Mouse (Mus musculus) skeletal muscle tissue, adult 2 months (tissue): ENCODE data around the gene Gpc5.

Experiments
- DNase-seq: peaks from one replicate; pipeline ENCODE4 v3.0.0-alpha.2; 2012; ENCODE audit warnings: low read depth, low spot score

The Gpc5 gene

DNA sequence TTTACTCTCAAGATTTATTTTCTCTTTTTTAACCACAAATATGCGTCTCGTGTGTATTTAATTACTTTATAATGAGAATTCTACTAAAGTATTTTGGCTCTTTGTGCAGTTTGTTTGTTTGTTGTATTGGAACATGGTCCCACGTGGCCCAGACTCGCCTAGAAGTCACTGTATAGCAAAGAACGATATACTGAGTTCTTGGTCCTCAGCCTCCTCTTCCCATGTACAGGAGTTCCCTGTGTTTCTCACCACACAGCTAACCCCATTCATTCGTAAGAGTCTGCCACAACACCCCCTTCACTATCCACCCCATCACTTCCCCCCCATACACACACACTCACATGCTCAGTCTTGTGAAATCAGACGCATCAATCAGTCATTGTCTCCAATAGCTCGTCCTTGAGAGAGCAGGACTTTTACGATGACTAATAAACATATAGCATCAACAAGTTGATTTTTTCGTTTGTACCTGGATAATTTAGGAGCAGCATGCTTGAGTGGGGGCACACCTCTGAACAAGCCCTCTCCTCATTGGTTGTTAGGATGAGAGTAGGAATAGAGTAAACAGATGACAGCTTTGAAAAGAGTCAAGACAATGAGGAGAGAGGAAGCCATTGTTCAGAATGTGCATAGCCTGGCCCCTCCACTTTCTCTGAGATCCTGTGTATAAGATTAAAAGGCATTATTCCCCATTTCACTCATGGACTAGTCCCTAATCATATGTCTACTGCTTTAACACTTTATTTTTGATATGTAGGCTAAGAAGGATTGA, 740.0 kb downstream of the Gpc5 start:
- no peak for DNase-seq

- no peak for DNase-seq
Observed at GRCm38 (mm10) chr14:115843783-115844182, 751.8 kb downstream of the Gpc5 start.

GRCm38 (mm10) chr14:115844773-115845427, 752.9 kb downstream of the Gpc5 start:
- DNase-seq = no peak

- no peak for DNase-seq
Observed at GRCm38 (mm10) chr14:115869127-115869526, 777.1 kb downstream of the Gpc5 start.

DNA sequence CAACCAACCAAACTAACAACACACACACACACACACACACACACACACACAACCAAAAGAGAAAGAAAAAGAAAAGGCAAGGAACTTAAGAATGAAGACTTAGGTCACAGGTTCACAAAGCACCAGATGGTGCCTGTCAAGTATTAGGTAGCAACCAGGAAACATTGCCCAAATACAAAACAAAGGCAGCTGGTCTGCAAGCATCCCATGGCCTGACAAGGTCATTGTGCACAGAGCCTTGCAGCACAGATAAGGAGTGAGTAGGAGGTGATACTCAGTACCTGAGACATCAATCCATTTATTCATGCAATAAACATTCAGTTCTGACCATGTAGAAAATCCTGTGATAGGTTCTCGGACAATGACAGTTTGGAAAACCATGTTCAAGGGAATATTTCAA, 884.0 kb downstream of the Gpc5 start:
- DNase-seq = no peak

- no peak for DNase-seq
Observed at GRCm38 (mm10) chr14:115979233-115979632, 887.2 kb downstream of the Gpc5 start.

DNA sequence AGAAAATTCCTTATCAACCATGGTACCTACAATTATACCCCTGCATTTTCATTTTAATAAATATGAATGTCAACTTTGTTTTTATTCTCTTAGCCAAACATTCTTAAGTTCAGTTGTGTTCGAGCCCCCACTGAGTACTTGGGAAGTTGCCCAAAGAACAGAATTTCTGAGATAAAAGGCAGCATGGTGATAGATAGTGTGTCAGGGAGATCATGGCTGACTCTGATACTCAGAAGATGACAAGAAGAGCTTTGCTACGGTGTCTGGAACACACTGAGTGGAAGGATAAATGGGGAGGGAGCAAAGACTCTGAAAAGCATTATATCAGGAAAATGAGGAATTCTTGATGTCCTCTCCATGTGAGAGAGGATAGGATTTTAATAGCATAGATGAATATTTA, 898.7 kb downstream of the Gpc5 start:
- no peak for DNase-seq

DNA sequence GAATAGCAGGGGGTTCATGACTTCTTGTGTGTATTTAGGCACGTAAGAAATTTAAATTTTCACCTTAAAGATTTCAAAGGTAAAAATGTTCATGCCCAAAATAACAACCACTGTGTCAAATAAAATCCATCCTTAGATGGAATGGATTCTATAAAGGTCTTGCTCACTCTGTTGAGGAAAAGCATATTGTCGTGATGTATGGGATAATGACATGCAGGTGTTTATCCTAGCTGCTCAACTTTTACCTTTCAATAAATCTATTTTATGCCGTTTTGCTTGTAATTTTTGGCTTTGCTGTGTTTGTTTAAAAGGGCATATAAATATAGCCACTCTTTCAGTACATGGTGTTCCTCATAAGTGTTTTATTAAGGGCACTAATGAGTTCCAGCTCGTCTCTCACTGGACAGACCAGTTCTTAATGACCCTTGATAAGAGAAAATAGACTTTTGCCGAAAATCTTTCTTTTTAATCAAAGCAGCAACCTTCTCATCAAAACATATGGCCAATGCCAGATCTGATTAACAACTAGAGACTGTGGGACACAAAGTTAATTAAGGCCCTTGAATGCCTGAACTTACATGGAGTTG, 901.6 kb downstream of the Gpc5 start:
- DNase-seq = no peak

DNA sequence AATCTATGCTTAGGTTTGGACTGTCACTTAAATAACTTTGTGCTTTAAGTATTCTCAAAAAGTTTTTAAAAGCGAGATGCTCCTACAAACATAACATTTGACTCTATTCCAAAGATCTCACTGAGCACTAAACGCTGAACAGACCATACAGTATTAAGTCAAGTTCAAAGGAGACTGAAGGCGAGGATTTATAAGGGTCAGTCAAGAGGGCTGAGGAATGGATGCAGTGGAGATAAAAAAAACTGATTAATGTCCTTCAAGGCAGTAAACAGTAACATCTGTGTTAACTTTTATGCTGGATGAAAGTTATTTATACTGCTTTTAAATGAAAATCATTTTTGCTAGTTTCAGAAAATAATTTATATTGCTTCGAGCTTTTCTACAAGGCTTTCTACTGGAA, 906.9 kb downstream of the Gpc5 start:
- no peak for DNase-seq

GRCm38 (mm10) chr14:116087010-116087409, 995.0 kb downstream of the Gpc5 start:
- no peak for DNase-seq

- no peak for DNase-seq
Observed at GRCm38 (mm10) chr14:116127943-116128342, 1035.9 kb downstream of the Gpc5 start.

GRCm38 (mm10) chr14:116137330-116137729, 1045.3 kb downstream of the Gpc5 start:
- no peak for DNase-seq

GRCm38 (mm10) chr14:116137772-116138171, 1045.8 kb downstream of the Gpc5 start:
- no peak for DNase-seq

DNA sequence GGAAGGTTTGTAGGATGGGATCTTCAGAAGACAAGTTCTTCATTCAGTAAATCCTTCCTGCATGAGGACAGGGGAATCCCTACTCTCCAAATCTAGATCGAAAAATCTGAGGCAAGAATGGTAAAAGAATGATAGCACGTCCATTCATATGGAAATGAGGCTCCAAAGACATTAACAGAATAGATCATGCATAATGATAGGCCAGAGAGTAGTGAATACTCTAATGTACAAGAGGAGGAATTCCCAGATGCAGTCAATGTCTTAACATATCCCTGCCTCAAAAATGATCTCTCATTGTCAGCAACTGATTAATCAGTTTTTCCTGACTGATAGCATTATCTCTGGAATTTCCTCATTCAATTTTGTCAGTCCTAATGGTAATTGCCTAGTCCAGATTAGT, 1070.6 kb downstream of the Gpc5 start:
- no peak for DNase-seq

GRCm38 (mm10) chr14:116167401-116167800, 1075.4 kb downstream of the Gpc5 start:
- no peak for DNase-seq

DNA sequence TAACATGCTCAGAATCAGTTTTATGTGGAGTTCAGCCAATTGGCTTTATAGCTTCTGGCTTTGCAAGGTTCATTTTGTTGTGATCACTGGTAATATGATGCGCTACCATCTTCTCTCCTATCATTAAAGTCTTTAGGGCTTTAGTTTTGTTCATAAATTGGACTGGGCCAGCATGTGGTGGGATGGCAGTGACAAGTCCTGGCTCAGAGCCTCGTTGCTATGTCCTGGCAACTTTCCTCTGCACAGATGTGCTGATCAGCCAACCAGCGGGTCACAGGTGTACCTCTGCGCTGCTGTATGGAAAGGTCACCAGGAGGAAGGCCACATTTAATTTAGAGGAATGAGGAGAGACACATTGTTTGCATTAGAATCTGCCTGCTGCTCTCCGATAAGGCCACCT, 1077.1 kb downstream of the Gpc5 start:
- DNase-seq = no peak

GRCm38 (mm10) chr14:116186981-116187380, 1095.0 kb downstream of the Gpc5 start:
- DNase-seq = no peak

- no peak for DNase-seq
Observed at GRCm38 (mm10) chr14:116206977-116207376, 1115.0 kb downstream of the Gpc5 start.

DNA sequence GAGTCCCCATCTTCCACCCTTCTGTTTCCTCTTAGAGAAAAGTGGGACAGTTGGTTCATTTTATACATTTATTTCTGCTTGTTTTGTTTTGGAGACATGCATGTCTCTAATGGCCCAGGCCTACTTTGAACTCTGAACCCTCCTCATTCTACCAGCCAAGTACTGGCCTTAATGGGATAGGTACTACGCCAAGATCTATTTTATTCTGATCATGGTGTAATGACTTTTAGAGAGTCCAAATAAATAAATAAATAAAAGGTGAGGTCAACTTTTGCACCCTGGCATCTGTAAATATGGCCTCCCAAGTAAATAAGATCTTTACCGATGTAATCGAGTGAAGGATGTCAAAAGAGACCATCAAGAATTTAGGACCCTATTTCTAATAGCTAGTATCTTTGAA, 1116.6 kb downstream of the Gpc5 start:
- DNase-seq = no peak

GRCm38 (mm10) chr14:116209045-116209444, 1117.0 kb downstream of the Gpc5 start:
- no peak for DNase-seq

GRCm38 (mm10) chr14:116210304-116210703, 1118.3 kb downstream of the Gpc5 start:
- no peak for DNase-seq

DNA sequence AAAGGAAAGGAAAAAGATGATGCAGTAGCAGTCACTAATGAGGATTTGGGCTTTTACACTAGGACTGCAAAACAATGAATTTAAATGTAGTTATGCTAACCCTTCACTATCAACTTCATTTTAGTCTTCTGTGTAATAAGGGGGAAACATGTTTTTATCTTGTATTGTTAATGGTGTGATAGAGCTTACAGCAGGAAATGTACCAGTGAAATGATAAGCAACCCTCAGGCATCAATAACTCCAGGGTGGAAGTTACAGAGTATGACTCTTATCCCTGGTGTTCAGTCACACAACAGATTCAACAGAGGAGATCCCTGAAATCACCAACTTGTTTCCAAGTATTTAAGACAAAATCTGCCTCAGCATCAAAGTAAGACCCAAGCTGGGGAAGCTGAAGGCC, 1120.0 kb downstream of the Gpc5 start:
- no peak for DNase-seq

DNA sequence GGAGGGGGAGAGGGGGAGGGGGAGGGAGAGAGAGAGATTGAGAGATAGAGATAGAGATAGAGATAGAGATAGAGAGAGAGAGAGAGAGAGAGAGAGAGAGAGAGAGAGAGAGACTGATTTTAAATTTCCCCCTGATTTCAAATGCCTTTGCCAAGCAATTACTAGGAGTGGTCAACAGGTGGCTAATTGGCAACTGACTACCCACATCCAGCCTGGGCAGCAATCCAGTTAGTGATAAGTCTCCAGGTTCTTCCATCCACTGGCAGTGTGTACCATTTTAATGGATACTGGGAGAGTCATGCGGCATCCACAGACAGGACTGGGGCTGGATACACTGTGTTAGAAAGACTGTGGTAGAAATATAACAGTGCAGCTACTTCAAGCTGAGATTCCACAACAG, 1166.1 kb downstream of the Gpc5 start:
- DNase-seq = no peak
